Mouse (Mus musculus) erythroblast, embryonic 14.5 days (primary cell): ENCODE data around the gene Fasl.

Experiments used
- GATA1 ChIP-seq: IDR thresholded peaks from 2 replicates; pipeline ENCODE4 v1.6.1; 2012; ENCODE audit warnings: low read length, inconsistent platforms, mixed read lengths
- TAL1 ChIP-seq: IDR thresholded peaks from 3 replicates; pipeline ENCODE4 v1.6.1; 2012; ENCODE audit warnings: low read length, inconsistent platforms, mixed read lengths

DNA sequence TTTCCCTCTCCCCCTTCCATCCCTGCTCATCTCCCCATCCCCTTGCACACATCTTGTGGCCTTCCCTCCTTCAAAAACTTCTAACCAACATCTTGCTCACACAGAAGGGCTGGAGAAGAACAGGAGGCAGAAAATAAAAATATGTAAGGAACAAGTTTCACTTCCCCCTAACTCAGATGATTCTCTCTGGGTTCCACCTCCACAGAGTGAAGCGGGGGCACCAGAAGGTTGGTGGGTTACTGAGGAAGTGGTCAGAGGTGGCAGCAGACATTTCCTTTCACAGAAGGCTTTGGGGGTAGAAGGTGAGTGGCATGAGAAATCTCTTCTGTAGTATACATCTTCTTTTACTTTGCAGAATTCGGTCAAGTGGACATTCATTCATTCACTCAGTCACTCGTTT lies 10.6 kb upstream of the Fasl start:
- no peak for TF ChIP-seq TAL1
- no peak for TF ChIP-seq GATA1
